Mouse (Mus musculus): ENCODE measurements around the gene B130006D01Rik. TPM values are rescaled to one million over a fixed set of nuclear protein-coding genes. Genes with fewer than 3 reads are reported as not detected.

Gene B130006D01Rik
- polyA plus RNA-seq, 1 experiment from 2014 or later = 2.1 TPM

GRCm38 (mm10) chr11:95687084-95687656, 36.2 kb upstream of the B130006D01Rik start:
- WGBS = 40% methylated on average over 11 of the region's 11 CpGs
- peak; percentile 46 for TF ChIP-seq CTCF (IDR thresholded peaks at IDR 0.05; ENCODE audit: low read depth)
- DNase-seq (peak; percentile 45), ATAC-seq (ENCODE audit: insufficient read depth) (no peak)
- no peak overlapping the region for H3K4me2 ChIP-seq
- H3K4me3 ChIP-seq (ENCODE audit: low read depth, low read length) = no peak overlapping the region
- no peak overlapping the region for H3K27ac ChIP-seq (ENCODE audit: low read depth)
- no peaks in the 10 kb centered on the region; the same call in 1 of the 2 replicates for H3K36me3 ChIP-seq (ENCODE audit: insufficient read depth)
- H3K9me3 ChIP-seq (ENCODE audit: low read depth, low read length) = no peaks in the 10 kb centered on the region
- H3K27me3 ChIP-seq (ENCODE audit: insufficient read depth, low read length) = no peaks in the 10 kb centered on the region
- H3K9ac ChIP-seq = no peak overlapping the region
- H3K4me1 ChIP-seq (ENCODE audit: insufficient read depth) = peaks cover 6% of the 10 kb centered on the region

- 38% methylated on average over 6 of the region's 6 CpGs for WGBS
Observed at GRCm38 (mm10) chr11:95688515-95688914, 34.9 kb upstream of the B130006D01Rik start.

GRCm38 (mm10) chr11:95688981-95689380, 34.4 kb upstream of the B130006D01Rik start:
- 0 out of 2 replicates have a peak, but pooled peaks have one; percentile 9 for TF ChIP-seq CTCF (IDR thresholded peaks at IDR 0.05; ENCODE audit: low read depth)
- H3K27ac ChIP-seq (ENCODE audit: low read depth) = peak overlapping the region; percentile 77
- peaks cover 6% of the 10 kb centered on the region for H3K4me1 ChIP-seq (ENCODE audit: insufficient read depth)
- no peaks in the 10 kb centered on the region for H3K9me3 ChIP-seq (ENCODE audit: low read depth, low read length)
- 55% methylated on average over 7 of the region's 7 CpGs for WGBS
- H3K4me3 ChIP-seq (ENCODE audit: low read depth, low read length) = no peak overlapping the region
- DNase-seq (no peak), ATAC-seq (ENCODE audit: insufficient read depth) (no peak)
- peak overlapping the region; percentile 25; the same call in 1 of the 2 replicates for H3K4me2 ChIP-seq
- H3K27me3 ChIP-seq (ENCODE audit: insufficient read depth, low read length) = no peaks in the 10 kb centered on the region
- no peaks in the 10 kb centered on the region for H3K36me3 ChIP-seq (ENCODE audit: insufficient read depth)
- no peak overlapping the region; the same call in 1 of the 2 replicates for H3K9ac ChIP-seq

More at GRCm38 (mm10) chr11:95688515-95688914, 34.9 kb upstream of the B130006D01Rik start:
- H3K4me2 ChIP-seq = peak overlapping the region; percentile 25; the same call in 1 of the 2 replicates
- 0 out of 2 replicates have a peak, but pooled peaks have one; percentile 38 for ATAC-seq (ENCODE audit: insufficient read depth)
- peak overlapping the region; percentile 77 for H3K27ac ChIP-seq (ENCODE audit: low read depth)
- no peaks in the 10 kb centered on the region for H3K27me3 ChIP-seq (ENCODE audit: insufficient read depth, low read length)
- H3K36me3 ChIP-seq (ENCODE audit: insufficient read depth) = no peaks in the 10 kb centered on the region
- H3K9ac ChIP-seq = no peak overlapping the region; the same call in 1 of the 2 replicates
- DNase-seq = peak; percentile 62
- H3K4me1 ChIP-seq (ENCODE audit: insufficient read depth) = peaks cover 6% of the 10 kb centered on the region
- no peaks in the 10 kb centered on the region for H3K9me3 ChIP-seq (ENCODE audit: low read depth, low read length)
- H3K4me3 ChIP-seq (ENCODE audit: low read depth, low read length) = no peak overlapping the region
- no peak for TF ChIP-seq CTCF (IDR thresholded peaks at IDR 0.05; ENCODE audit: low read depth)

GRCm38 (mm10) chr11:95689544-95689943, 33.8 kb upstream of the B130006D01Rik start:
- Histone ChIP-seq H3K4me2 (no peak overlapping the region), H3K27me3 (ENCODE audit: insufficient read depth, low read length) (no peaks in the 10 kb centered on the region), H3K4me3 (ENCODE audit: low read depth, low read length) (no peak overlapping the region), H3K9ac (no peak overlapping the region), H3K27ac (ENCODE audit: low read depth) (no peak overlapping the region), H3K4me1 (ENCODE audit: insufficient read depth) (peaks cover 6% of the 10 kb centered on the region), H3K9me3 (ENCODE audit: low read depth, low read length) (no peaks in the 10 kb centered on the region), H3K36me3 (ENCODE audit: insufficient read depth) (no peaks in the 10 kb centered on the region)
- TF ChIP-seq CTCF (IDR thresholded peaks at IDR 0.05; ENCODE audit: low read depth) = no peak
- ATAC-seq (ENCODE audit: insufficient read depth) (no peak), DNase-seq (no peak)
- WGBS = 82% methylated on average over 3 of the region's 3 CpGs

- Histone ChIP-seq H3K4me2 (no peak overlapping the region), H3K36me3 (ENCODE audit: insufficient read depth) (no peaks in the 10 kb centered on the region), H3K4me1 (ENCODE audit: insufficient read depth) (no peaks in the 10 kb centered on the region), H3K27ac (ENCODE audit: low read depth) (no peak overlapping the region), H3K9ac (no peak overlapping the region), H3K4me3 (ENCODE audit: low read depth, low read length) (no peak overlapping the region), H3K27me3 (ENCODE audit: insufficient read depth, low read length) (no peaks in the 10 kb centered on the region), H3K9me3 (ENCODE audit: low read depth, low read length) (no peaks in the 10 kb centered on the region)
- TF ChIP-seq CTCF (IDR thresholded peaks at IDR 0.05; ENCODE audit: low read depth) = no peak
- DNase-seq (no peak), ATAC-seq (ENCODE audit: insufficient read depth) (no peak)
- 71% methylated on average over 5 of the region's 5 CpGs for WGBS
Observed at GRCm38 (mm10) chr11:95698541-95698940, 24.8 kb upstream of the B130006D01Rik start.

- Histone ChIP-seq H3K27ac (ENCODE audit: low read depth) (no peak overlapping the region), H3K4me2 (no peak overlapping the region), H3K36me3 (ENCODE audit: insufficient read depth) (no peaks in the 10 kb centered on the region), H3K9me3 (ENCODE audit: low read depth, low read length) (no peaks in the 10 kb centered on the region), H3K4me1 (ENCODE audit: insufficient read depth) (no peaks in the 10 kb centered on the region), H3K9ac (no peak overlapping the region), H3K27me3 (ENCODE audit: insufficient read depth, low read length) (no peaks in the 10 kb centered on the region), H3K4me3 (ENCODE audit: low read depth, low read length) (no peak overlapping the region)
- ATAC-seq (ENCODE audit: insufficient read depth) = no peak
- 86% methylated on average over 13 of the region's 13 CpGs for WGBS
- DNase-seq = no peak
- TF ChIP-seq CTCF (IDR thresholded peaks at IDR 0.05; ENCODE audit: low read depth) = no peak
Observed at GRCm38 (mm10) chr11:95700778-95701739, 22.3 kb upstream of the B130006D01Rik start.

Data from lung, embryonic 14.5 days (tissue).